17 mouse cellular contexts compared by ENCODE assay signal in the genomic region with DNA sequence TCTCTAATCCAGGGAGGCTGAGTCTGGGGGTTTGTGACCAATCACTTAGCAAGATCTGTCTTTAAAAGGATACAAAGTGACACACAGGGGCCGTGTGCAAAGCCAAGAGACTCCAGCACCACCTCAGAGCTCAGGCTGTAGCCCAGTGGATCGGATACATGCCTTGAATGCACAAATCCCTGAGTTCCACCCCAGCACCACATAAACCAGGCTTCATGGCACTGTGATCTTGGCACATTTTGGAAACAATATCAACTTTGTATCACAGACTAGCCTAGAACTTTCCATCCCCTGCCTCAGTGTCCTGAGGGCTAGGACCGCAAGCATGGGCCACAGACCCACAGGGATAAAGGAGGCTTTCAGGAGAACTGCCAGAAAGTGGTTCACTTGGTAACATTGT. TPM values are rescaled to one million over a fixed set of nuclear protein-coding genes. Genes with fewer than 3 reads are reported as not detected.
DNase-seq lines count a peak whose midpoint lies in the region; ATAC-seq and TF ChIP-seq lines count a peak whose summit lies in the region.
"Had no signal": no experiment of that assay in that cellular context is flagged by ENCODE, and none has a peak within 500 bp of the region (broad histone marks: within the 10 kb centered on the region; RNA-seq: fewer than 3 reads in every experiment).

No protein-coding gene starts in this region.

- intact Hi-C loops in gastrocnemius, adult 2 months (cut with DNase I) = no loop called here
- intact Hi-C loops in gastrocnemius, postnatal 36 days (cut with DNase I) = no loop called here

- no peak overlapping the region for H3K9ac ChIP-seq in limb, embryonic 13.5 days
- H3K9ac ChIP-seq: heart, embryonic 12.5 days; limb, embryonic 12.5 days; stomach, embryonic 15.5 days had no signal

- WGBS in limb, embryonic 13.5 days = 94% methylated on average over 3 of the region's 3 CpGs
- WGBS in limb, embryonic 10.5 days = 92% methylated on average over 3 of the region's 3 CpGs

- no peak for TF ChIP-seq CTCF in gastrocnemius, adult 2 months (IDR thresholded peaks at IDR 0.05)

- H3K4me3 ChIP-seq in gastrocnemius, adult 2 months = peak overlapping the region; percentile 81
- H3K4me3 ChIP-seq in limb, embryonic 13.5 days = no peak overlapping the region
- no peak overlapping the region for H3K4me3 ChIP-seq in limb, embryonic 10.5 days

- DNase-seq in gastrocnemius, adult 2 months = no peak
- DNase-seq in gastrocnemius, postnatal 36 days = no peak
- no peak for DNase-seq in limb, embryonic 10.5 days (ENCODE audit: low spot score)
- DNase-seq in testis, postnatal 14 days (ENCODE audit: low spot score) = peak; percentile 83
- DNase-seq in testis, postnatal 10 days (ENCODE audit: low spot score) = no peak
- no peak for DNase-seq in cerebellum, adult 8-10 months
- no peak for DNase-seq in spleen, adult 18-20 months
- DNase-seq: adrenal gland, postnatal 25 days; cerebellum, adult 18-20 months; kidney, adult 18-20 months; kidney, postnatal 14 days had no signal

- H3K27ac ChIP-seq in gastrocnemius, adult 2 months = no peak overlapping the region
- H3K27ac ChIP-seq in limb, embryonic 13.5 days = no peak overlapping the region
- H3K27ac ChIP-seq in limb, embryonic 10.5 days = no peak overlapping the region
- H3K27ac ChIP-seq: limb, embryonic 12.5 days; stomach, embryonic 15.5 days had no signal

- H3K36me3 ChIP-seq in limb, embryonic 13.5 days = peaks cover 39% of the 10 kb centered on the region
- peaks cover 45% of the 10 kb centered on the region for H3K36me3 ChIP-seq in limb, embryonic 10.5 days

- H3K9me3 ChIP-seq in limb, embryonic 13.5 days = no peaks in the 10 kb centered on the region
- H3K9me3 ChIP-seq in limb, embryonic 10.5 days (replicated peaks) = no peaks in the 10 kb centered on the region
- H3K9me3 ChIP-seq: heart, embryonic 12.5 days; stomach, embryonic 15.5 days had no signal

- H3K27me3 ChIP-seq in limb, embryonic 13.5 days = no peaks in the 10 kb centered on the region
- no peaks in the 10 kb centered on the region for H3K27me3 ChIP-seq in limb, embryonic 10.5 days (ENCODE audit: low read depth, poor library complexity, severe bottlenecking)
- H3K27me3 ChIP-seq: heart, embryonic 12.5 days; limb, embryonic 12.5 days; stomach, embryonic 15.5 days had no signal

- peak overlapping the region; percentile 95; the same call in 1 of the 2 replicates for H3K4me2 ChIP-seq in limb, embryonic 13.5 days (replicated peaks)

- H3K4me1 ChIP-seq in limb, embryonic 13.5 days = peaks cover 21% of the 10 kb centered on the region
- H3K4me1 ChIP-seq in limb, embryonic 10.5 days = peaks cover 25% of the 10 kb centered on the region

- ATAC-seq in limb, embryonic 13.5 days (ENCODE audit: low FRiP score, low read depth) = no peak

RNA-seq across cellular contexts. Expression of gene Bud23, which starts 1.2 kb away (rescaled TPM):
- 10 to 100 TPM; 25.8 to 26.2 TPM for total RNA-seq in gastrocnemius, adult 2 months (2021)
- 10 to 100 TPM; 26.9 to 30.0 TPM for total RNA-seq in gastrocnemius, postnatal 36 days (2021)
- 143 and 145 TPM in 2 replicates for polyA plus RNA-seq in limb, embryonic 13.5 days (2015; fragmentation: Nextera tagmentation; extraction: Ambion mirVana)
- polyA plus RNA-seq in limb, embryonic 10.5 days (2016; fragmentation: Nextera tagmentation; extraction: Ambion mirVana) = 194 and 201 TPM in 2 replicates

RNA-seq across cellular contexts. Expression of gene Dnajc30, which starts 2.0 kb away (rescaled TPM):
- total RNA-seq in gastrocnemius, adult 2 months (2021) = 10 to 100 TPM; 25.0 to 30.2 TPM
- total RNA-seq in gastrocnemius, postnatal 36 days (2021) = 10 to 100 TPM; 25.4 to 27.3 TPM
- 35.5 and 35.7 TPM in 2 replicates for polyA plus RNA-seq in limb, embryonic 13.5 days (2015; fragmentation: Nextera tagmentation; extraction: Ambion mirVana)
- polyA plus RNA-seq in limb, embryonic 10.5 days (2016; fragmentation: Nextera tagmentation; extraction: Ambion mirVana) = 27.7 and 30.8 TPM in 2 replicates

RNA-seq across cellular contexts. Expression of gene Vps37d, which starts 12.1 kb away (rescaled TPM):
- total RNA-seq in gastrocnemius, adult 2 months (2021) = under 1 TPM; 0.33 TPM
- under 1 TPM; 0.33 to 0.49 TPM for total RNA-seq in gastrocnemius, postnatal 36 days (2021)
- polyA plus RNA-seq in limb, embryonic 13.5 days (2015; fragmentation: Nextera tagmentation; extraction: Ambion mirVana) = 12.7 and 15.1 TPM in 2 replicates
- polyA plus RNA-seq in limb, embryonic 10.5 days (2016; fragmentation: Nextera tagmentation; extraction: Ambion mirVana) = 8.5 and 12.7 TPM in 2 replicates
- total RNA-seq: megakaryocyte, adult 5-6 weeks had no signal

RNA-seq across cellular contexts. Expression of gene Mlxipl, which starts 23.7 kb away (rescaled TPM):
- 100 to 1,000 TPM in 1 of 2 experiments, 10 to 100 TPM in 1; 64.8 to 100 TPM for total RNA-seq in gastrocnemius, adult 2 months (2021)
- 10 to 100 TPM; 62.4 to 79.9 TPM for total RNA-seq in gastrocnemius, postnatal 36 days (2021)
- 1.6 and 2.2 TPM in 2 replicates for polyA plus RNA-seq in limb, embryonic 13.5 days (2015; fragmentation: Nextera tagmentation; extraction: Ambion mirVana)
- 2.5 and 5.1 TPM in 2 replicates for polyA plus RNA-seq in limb, embryonic 10.5 days (2016; fragmentation: Nextera tagmentation; extraction: Ambion mirVana)
- total RNA-seq: hematopoietic stem cell, adult 5-6 weeks had no signal

RNA-seq across cellular contexts. Expression of gene Stx1a, which starts 42.7 kb away (rescaled TPM):
- total RNA-seq in gastrocnemius, adult 2 months (2021) = 1 to 10 TPM in 1 of 2 experiments, under 1 TPM in 1; 0.64 to 1.3 TPM
- total RNA-seq in gastrocnemius, postnatal 36 days (2021) = under 1 TPM; 0.59 to 0.74 TPM
- 11.7 and 13.1 TPM in 2 replicates for polyA plus RNA-seq in limb, embryonic 13.5 days (2015; fragmentation: Nextera tagmentation; extraction: Ambion mirVana)
- polyA plus RNA-seq in limb, embryonic 10.5 days (2016; fragmentation: Nextera tagmentation; extraction: Ambion mirVana) = 7.5 and 8.1 TPM in 2 replicates
- total RNA-seq: hematopoietic stem cell, adult 5-6 weeks had no signal
